ENCODE assay signal across 21 mouse cellular contexts in genomic region chr12:85967812-85968211, GRCm38 (mm10).
DNase-seq lines count a peak whose midpoint lies in the region; ATAC-seq and TF ChIP-seq lines count a peak whose summit lies in the region.
"Had no signal": no experiment of that assay in that cellular context is flagged by ENCODE, and none has a peak within 500 bp of the region (broad histone marks: within the 10 kb centered on the region; RNA-seq: fewer than 3 reads in every experiment).

No protein-coding gene starts in this region.

- no peak overlapping the region for H3K4me3 ChIP-seq in heart, embryonic 12.5 days
- no peak overlapping the region for H3K4me3 ChIP-seq in thymus, adult 2 months (ENCODE audit: control insufficient read depth, insufficient read depth, low read length)

- TF ChIP-seq POLR2A in thymus, adult 2 months (IDR thresholded peaks at IDR 0.05; ENCODE audit: control insufficient read depth, extremely low read depth, insufficient read depth, low read length, poor library complexity): no peak

- H3K36me3 ChIP-seq in heart, embryonic 12.5 days: no peaks in the 10 kb centered on the region
- no peaks in the 10 kb centered on the region for H3K36me3 ChIP-seq in splenic B cell, adult 2 months (ENCODE audit: control insufficient read depth, insufficient read depth, low read length, poor library complexity, severe bottlenecking)
- no peaks in the 10 kb centered on the region for H3K36me3 ChIP-seq in thymus, adult 2 months (ENCODE audit: control insufficient read depth, insufficient read depth, low read length)

- H3K27me3 ChIP-seq in heart, embryonic 12.5 days (replicated peaks): no peaks in the 10 kb centered on the region
- no peaks in the 10 kb centered on the region for H3K27me3 ChIP-seq in splenic B cell, adult 2 months (ENCODE audit: control insufficient read depth, insufficient read depth, low read length, poor library complexity, severe bottlenecking)
- H3K27me3 ChIP-seq in thymus, adult 2 months (ENCODE audit: control insufficient read depth, insufficient read depth, low read length): no peaks in the 10 kb centered on the region
- H3K27me3 ChIP-seq: CH12.LX, Patski had no signal

- no peak for ATAC-seq in heart, embryonic 12.5 days (ENCODE audit: insufficient number of reproducible peaks, low FRiP score)
- no peak for ATAC-seq in inflammation-experienced regulatory T-cells, adult 6 months
- ATAC-seq: activated CD4-positive, CD25-positive, alpha-beta regulatory T cell, adult 4 months; CD4-positive, CD25-positive, alpha-beta regulatory T cell, adult 4 months; Patski had no signal

- no peak for TF ChIP-seq CTCF in thymus, adult 2 months (IDR thresholded peaks at IDR 0.05; ENCODE audit: borderline replicate concordance, control insufficient read depth, extremely low read depth, insufficient read depth, low read length, poor library complexity)

- H3K9me3 ChIP-seq in heart, embryonic 12.5 days (replicated peaks): no peaks in the 10 kb centered on the region
- H3K9me3 ChIP-seq: G1E had no signal

- H3K4me2 ChIP-seq in heart, embryonic 12.5 days: no peak overlapping the region

- no peak overlapping the region for H3K9ac ChIP-seq in heart, embryonic 12.5 days

- peaks cover 25% of the 10 kb centered on the region for H3K4me1 ChIP-seq in heart, embryonic 12.5 days (replicated peaks)
- peaks cover 48% of the 10 kb centered on the region for H3K4me1 ChIP-seq in thymus, adult 2 months (replicated peaks; ENCODE audit: control insufficient read depth, insufficient read depth, low read length)

- peak; percentile 19 for DNase-seq in heart, adult 11 months
- peak; percentile 51 for DNase-seq in B cell, adult 2 months
- DNase-seq in induced T-regulatory cell, adult 2 months (ENCODE audit: low read depth): peak; percentile 34
- DNase-seq in splenic B cell, adult 2 months (ENCODE audit: low read depth, low spot score): peak; percentile 42
- DNase-seq in thymus, adult 2 months: no peak
- no peak for DNase-seq in adrenal gland, postnatal 4 days (ENCODE audit: low spot score in 2 of 2)
- DNase-seq: adrenal gland, adult 2 months; adrenal gland, adult 8-10 months; adrenal gland, postnatal 10 days; adrenal gland, postnatal 14 days; adrenal gland, postnatal 25 days; adrenal gland, postnatal 36 days; cerebellum, adult 11 months; cerebellum, adult 11-12 months had no signal

- H3K27ac ChIP-seq in heart, embryonic 12.5 days (ENCODE audit: poor library complexity, severe bottlenecking): no peak overlapping the region
- no peak overlapping the region for H3K27ac ChIP-seq in thymus, adult 2 months (ENCODE audit: control insufficient read depth, insufficient read depth, low read length)

Comparison
In these comparisons a context has a peak if more than half of its experiments do, and no peak if none do; other contexts are left out.
1. DNase-seq: peak in heart, adult 11 months (single experiment), B cell, adult 2 months (2 of 2), induced T-regulatory cell, adult 2 months (single experiment) and splenic B cell, adult 2 months (single experiment); none in thymus, adult 2 months (single experiment) and adrenal gland, postnatal 4 days (0 of 2).